Mouse (Mus musculus): ENCODE measurements around the gene Adam30. TPM values are rescaled to one million over a fixed set of nuclear protein-coding genes. Genes with fewer than 3 reads are reported as not detected.
A peak's percentile ranks its signal among the peaks of the same experiment; 100 is the strongest.
"Not testable (repeated sequence)": the region's sequence is repeated elsewhere in the genome, so short reads cannot be mapped to it uniquely, and the experiment has no call there.

Gene Adam30
- not detected in 2 replicates for polyA plus RNA-seq (2015; fragmentation: Nextera tagmentation; extraction: Ambion mirVana)

DNA sequence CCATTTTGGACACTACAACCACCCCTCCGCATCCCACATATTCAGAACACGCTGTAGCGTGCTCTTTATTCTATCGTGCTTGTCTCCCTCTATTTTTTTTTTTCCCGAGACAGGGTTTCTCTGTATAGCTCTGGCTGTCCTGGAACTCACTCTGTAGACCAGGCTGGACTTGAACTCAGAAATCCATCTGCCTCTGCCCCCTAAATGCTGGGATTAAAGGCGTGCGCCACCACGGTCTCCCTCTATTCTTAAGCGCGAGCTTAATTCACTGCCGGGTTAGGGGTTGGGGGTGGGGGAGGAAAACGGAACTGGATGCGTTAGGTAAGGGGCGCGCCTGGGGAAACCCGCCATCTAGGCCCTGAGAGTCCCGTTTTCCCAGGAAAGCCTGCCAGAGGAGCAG, at the start of gene Adam30:
Adam30 (plus strand) TSS at position 301 of the 400 bp plus-strand sequence.
- no peak within 1 kb of the TSS for H3K4me2 ChIP-seq
- H3K9ac ChIP-seq, result no peak within 1 kb of the TSS
- H3K27me3 ChIP-seq, result no peaks in the 10 kb centered on the region
- H3K4me3 ChIP-seq (replicated peaks), result no peak within 1 kb of the TSS
- no peaks in the 10 kb centered on the region for H3K4me1 ChIP-seq (replicated peaks)
- H3K27ac ChIP-seq, result no peak within 1 kb of the TSS
- H3K9me3 ChIP-seq (replicated peaks), result no peaks in the 10 kb centered on the region
- no peak for DNase-seq
- no peaks in the 10 kb centered on the region for H3K36me3 ChIP-seq
- WGBS (ENCODE audit: insufficient replicate concordance), result 76% methylated on average over 17 of the region's 17 CpGs
- ATAC-seq (ENCODE audit: low read depth), result no peak

DNA sequence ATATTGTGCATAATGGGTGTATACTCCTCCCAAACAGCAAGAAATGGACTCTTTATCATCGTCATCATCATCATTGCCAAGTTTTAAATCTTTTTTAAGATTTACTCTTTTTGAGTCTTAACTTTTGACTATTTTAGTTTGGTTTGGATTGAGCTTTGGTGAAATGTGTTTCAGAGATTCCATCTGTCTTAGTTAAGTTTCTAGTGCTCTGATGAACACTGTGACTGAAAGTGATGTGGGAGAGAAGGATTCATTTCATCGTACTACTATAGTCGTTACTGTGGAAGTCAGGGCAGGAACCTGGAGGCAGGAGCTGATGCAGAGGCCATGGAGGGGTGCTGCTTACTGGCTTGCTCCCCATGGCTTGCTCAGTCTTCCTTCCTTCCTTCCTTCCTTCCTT, 42.2 kb upstream of the Adam30 start:
- DNase-seq, result no peak
- Histone ChIP-seq H3K27me3 (no peaks in the 10 kb centered on the region), H3K4me3 (replicated peaks) (no peak overlapping the region), H3K4me1 (replicated peaks) (no peaks in the 10 kb centered on the region), H3K36me3 (peaks cover 68% of the 10 kb centered on the region), H3K4me2 (no peak overlapping the region), H3K27ac (no peak overlapping the region), H3K9ac (no peak overlapping the region), H3K9me3 (replicated peaks) (no peaks in the 10 kb centered on the region)
- ATAC-seq (ENCODE audit: low read depth), result no peak
- WGBS (ENCODE audit: insufficient replicate concordance), result 74% methylated on average over 3 of the region's 3 CpGs

DNA sequence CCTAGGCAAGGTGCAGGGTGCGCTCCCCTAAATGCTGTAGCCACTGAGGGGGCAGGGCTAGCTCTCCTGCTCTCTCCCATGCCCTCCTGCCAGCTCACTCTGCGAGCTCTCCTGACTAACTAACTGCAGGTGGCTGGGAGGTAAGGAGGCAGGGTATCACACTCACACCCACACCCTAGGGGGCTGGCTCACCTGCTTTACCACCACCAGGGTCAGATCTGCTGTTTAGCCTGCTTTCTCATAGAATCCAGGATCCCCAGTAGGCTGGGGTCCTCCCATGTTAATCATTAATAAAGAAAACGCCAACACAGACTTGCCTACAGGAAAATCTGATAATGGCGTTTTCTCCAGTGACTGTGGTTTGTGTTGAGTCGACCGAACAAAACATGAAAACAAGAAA, 41.1 kb upstream of the Adam30 start:
- peaks cover 69% of the 10 kb centered on the region for H3K36me3 ChIP-seq
- 64% methylated on average over 6 of the region's 6 CpGs for WGBS (ENCODE audit: insufficient replicate concordance)

DNA sequence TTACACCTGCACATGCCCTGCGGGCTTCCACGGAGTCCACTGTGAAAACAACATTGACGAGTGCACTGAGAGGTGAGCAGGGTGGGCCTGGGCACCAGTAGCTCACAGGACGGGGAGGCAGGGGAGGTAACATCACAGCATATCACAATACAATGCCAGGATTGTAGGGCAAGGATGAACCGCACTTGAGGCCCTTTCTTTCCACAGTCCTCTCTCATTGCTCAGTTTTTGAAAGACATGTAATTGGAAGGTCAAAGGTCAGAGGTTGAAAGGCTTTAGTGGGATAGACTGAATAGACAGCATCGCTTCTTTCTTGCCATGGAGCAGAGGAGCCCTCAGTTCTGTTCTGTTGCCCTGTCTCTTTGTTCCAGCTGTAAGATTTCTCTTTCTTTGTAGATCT, 39.5 kb upstream of the Adam30 start:
- no peak for ATAC-seq (ENCODE audit: low read depth)
- Histone ChIP-seq H3K27me3 (no peaks in the 10 kb centered on the region), H3K4me3 (replicated peaks) (no peak overlapping the region), H3K9ac (no peak overlapping the region), H3K27ac (no peak overlapping the region), H3K4me1 (replicated peaks) (no peaks in the 10 kb centered on the region), H3K9me3 (replicated peaks) (no peaks in the 10 kb centered on the region), H3K4me2 (no peak overlapping the region), H3K36me3 (peaks cover 75% of the 10 kb centered on the region)
- DNase-seq, result no peak
- WGBS (ENCODE audit: insufficient replicate concordance), result 78% methylated on average over 6 of the region's 6 CpGs

More for the DNA sequence above, 41.1 kb upstream of the Adam30 start:
- H3K9me3 ChIP-seq (replicated peaks), result no peaks in the 10 kb centered on the region
- H3K27me3 ChIP-seq, result no peaks in the 10 kb centered on the region
- peak; percentile 71 for ATAC-seq (ENCODE audit: low read depth)
- H3K4me3 ChIP-seq (replicated peaks), result no peak overlapping the region
- H3K27ac ChIP-seq, result peak overlapping the region; percentile 24; the same call in 1 of the 2 replicates
- H3K9ac ChIP-seq, result no peak overlapping the region
- no peaks in the 10 kb centered on the region for H3K4me1 ChIP-seq (replicated peaks)
- no peak for DNase-seq
- H3K4me2 ChIP-seq, result no peak overlapping the region

DNA sequence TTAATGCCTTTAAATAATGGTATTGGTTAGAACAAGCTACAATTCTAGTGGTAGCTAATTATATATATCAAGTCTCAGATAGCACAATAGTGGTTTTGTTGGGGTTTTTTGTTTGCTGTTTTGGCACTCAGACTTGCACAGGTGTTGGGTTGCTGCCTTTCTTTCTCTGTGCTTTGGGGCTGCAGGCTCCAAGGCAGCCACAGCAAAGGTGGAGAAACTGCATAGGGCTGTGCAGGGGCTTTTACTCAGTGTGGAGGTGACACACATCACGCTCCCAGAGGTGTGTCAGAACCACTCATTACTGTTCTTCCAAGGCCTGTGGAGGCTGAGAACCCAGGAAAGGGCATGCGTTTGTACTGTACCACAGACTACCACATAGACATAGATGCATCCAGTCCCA, 32.7 kb upstream of the Adam30 start:
- H3K9me3 ChIP-seq (replicated peaks), result no peaks in the 10 kb centered on the region
- H3K27ac ChIP-seq, result no peak overlapping the region
- 76% methylated on average over 2 of the region's 2 CpGs for WGBS (ENCODE audit: insufficient replicate concordance)
- no peaks in the 10 kb centered on the region for H3K27me3 ChIP-seq
- H3K36me3 ChIP-seq, result peaks cover 68% of the 10 kb centered on the region
- H3K4me3 ChIP-seq (replicated peaks), result no peak overlapping the region
- H3K4me2 ChIP-seq, result no peak overlapping the region
- ATAC-seq (ENCODE audit: low read depth), result no peak
- no peak for DNase-seq
- no peak overlapping the region for H3K9ac ChIP-seq
- H3K4me1 ChIP-seq (replicated peaks), result no peaks in the 10 kb centered on the region

DNA sequence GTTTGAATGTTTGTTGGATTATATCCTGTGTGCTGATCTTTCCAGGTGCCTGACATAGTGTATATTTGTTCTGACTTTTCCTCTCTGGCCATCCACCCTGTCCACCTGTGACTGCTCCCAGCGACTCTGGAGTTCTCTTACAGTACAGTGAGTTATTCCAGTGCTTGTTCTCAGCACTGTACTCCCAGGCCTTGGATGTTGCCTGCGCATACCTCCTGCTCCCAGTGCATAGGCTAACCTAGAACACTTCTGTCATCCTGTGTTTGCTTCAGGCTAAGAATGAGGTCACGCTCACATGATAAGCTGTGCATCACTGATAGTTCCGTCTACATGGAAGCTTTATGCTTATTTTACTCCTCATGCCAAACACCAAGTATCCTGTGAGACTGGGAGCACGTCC, 31.7 kb upstream of the Adam30 start:
- no peak for ATAC-seq (ENCODE audit: low read depth)
- Histone ChIP-seq H3K4me3 (replicated peaks) (no peak overlapping the region), H3K36me3 (peaks cover 65% of the 10 kb centered on the region), H3K27me3 (no peaks in the 10 kb centered on the region), H3K4me1 (replicated peaks) (no peaks in the 10 kb centered on the region), H3K27ac (no peak overlapping the region), H3K9me3 (replicated peaks) (no peaks in the 10 kb centered on the region), H3K4me2 (no peak overlapping the region), H3K9ac (no peak overlapping the region)
- WGBS (ENCODE audit: insufficient replicate concordance), result 72% methylated on average over 5 of the region's 5 CpGs
- DNase-seq, result no peak

DNA sequence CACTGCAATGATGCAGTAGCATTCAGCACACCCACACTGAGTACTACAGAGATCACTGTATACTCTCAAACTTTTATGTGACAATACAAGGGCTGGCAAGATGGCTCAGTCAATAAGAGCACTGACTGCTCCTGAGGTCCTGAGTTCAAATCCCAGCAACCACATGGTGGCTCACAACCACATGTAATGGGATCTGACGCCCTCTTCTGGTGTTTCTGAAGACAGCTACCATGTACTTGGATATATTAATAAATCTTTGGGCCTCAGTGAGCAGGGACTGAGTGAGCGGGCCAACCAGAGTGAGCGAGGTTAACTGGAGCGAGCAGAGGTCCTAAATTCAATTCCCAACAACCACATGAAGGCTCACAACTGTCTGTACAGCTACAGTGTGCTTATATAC, 28.3 kb upstream of the Adam30 start:
- not testable (repeated sequence) for DNase-seq; H3K9ac ChIP-seq; ATAC-seq (ENCODE audit: low read depth); H3K9me3 ChIP-seq (replicated peaks); H3K27ac ChIP-seq; H3K27me3 ChIP-seq; H3K4me1 ChIP-seq (replicated peaks); H3K4me2 ChIP-seq; H3K4me3 ChIP-seq (replicated peaks)
- peaks cover 68% of the 10 kb centered on the region for H3K36me3 ChIP-seq
- 76% methylated on average over 4 of the region's 4 CpGs for WGBS (ENCODE audit: insufficient replicate concordance)

DNA sequence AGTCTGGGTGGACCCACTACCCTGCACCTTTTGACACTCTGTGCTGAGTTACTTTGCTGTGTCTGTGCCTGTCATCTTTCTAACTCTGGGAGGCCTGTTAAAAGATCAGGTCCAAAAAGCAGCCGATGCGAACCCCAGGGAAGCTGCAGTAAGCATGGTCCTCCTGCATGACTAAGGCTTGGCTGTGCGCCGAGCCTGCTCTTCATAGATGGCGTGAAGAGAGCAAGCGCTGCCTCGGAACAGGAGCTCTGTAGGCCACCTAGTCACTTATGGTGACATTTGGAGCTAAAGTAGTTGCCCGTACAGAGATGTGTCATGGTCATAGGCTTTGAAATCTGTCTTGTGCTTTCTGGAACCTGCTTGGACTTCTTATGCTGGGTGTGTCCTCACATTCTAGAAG, 27.8 kb upstream of the Adam30 start:
- no peaks in the 10 kb centered on the region for H3K9me3 ChIP-seq (replicated peaks)
- H3K9ac ChIP-seq, result no peak overlapping the region
- H3K27ac ChIP-seq, result no peak overlapping the region
- 83% methylated on average over 8 of the region's 8 CpGs for WGBS (ENCODE audit: insufficient replicate concordance)
- no peaks in the 10 kb centered on the region for H3K4me1 ChIP-seq (replicated peaks)
- no peak overlapping the region for H3K4me2 ChIP-seq
- H3K36me3 ChIP-seq, result peaks cover 73% of the 10 kb centered on the region
- H3K27me3 ChIP-seq, result no peaks in the 10 kb centered on the region
- H3K4me3 ChIP-seq (replicated peaks), result no peak overlapping the region
- DNase-seq (no peak), ATAC-seq (ENCODE audit: low read depth) (no peak)

DNA sequence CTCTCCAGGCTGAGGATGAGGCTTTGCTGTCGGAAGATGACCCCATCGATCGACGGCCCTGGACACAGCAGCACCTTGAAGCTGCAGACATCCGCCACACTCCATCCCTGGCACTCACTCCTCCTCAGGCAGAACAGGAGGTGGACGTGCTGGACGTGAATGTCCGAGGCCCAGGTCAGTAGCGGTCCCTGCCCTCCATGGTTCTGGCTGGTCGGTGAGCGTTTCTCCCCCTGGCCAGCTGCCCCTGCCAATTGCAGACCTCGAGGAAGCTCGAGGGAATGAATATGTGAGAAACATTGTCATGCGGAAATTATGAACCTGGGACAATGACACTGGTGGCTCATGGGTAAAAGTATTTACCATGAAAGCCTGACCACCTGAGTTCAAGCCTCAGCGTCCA, 19.0 kb upstream of the Adam30 start:
- ATAC-seq (ENCODE audit: low read depth) (no peak), DNase-seq (no peak)
- Histone ChIP-seq H3K9ac (no peak overlapping the region), H3K4me1 (replicated peaks) (no peaks in the 10 kb centered on the region), H3K9me3 (replicated peaks) (no peaks in the 10 kb centered on the region), H3K4me3 (replicated peaks) (no peak overlapping the region), H3K27me3 (no peaks in the 10 kb centered on the region), H3K4me2 (no peak overlapping the region), H3K36me3 (peaks cover 92% of the 10 kb centered on the region), H3K27ac (no peak overlapping the region)
- WGBS (ENCODE audit: insufficient replicate concordance), result 83% methylated on average over 15 of the region's 15 CpGs

DNA sequence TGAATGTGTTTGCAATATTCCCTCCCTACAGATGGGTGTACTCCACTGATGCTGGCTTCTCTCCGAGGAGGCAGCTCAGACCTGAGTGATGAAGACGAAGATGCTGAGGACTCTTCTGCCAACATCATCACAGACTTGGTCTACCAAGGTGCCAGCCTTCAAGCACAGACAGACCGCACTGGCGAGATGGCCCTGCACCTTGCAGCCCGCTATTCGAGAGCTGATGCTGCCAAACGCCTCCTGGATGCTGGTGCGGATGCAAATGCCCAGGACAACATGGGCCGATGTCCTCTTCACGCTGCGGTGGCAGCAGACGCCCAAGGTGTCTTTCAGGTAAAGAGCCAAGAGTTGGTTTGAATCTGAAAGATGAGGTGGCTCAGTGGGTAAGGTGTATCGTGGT, 17.6 kb upstream of the Adam30 start:
- DNase-seq (no peak), ATAC-seq (ENCODE audit: low read depth) (no peak)
- WGBS (ENCODE audit: insufficient replicate concordance), result 86% methylated on average over 13 of the region's 13 CpGs
- H3K4me3 ChIP-seq (replicated peaks), result no peak overlapping the region
- H3K4me1 ChIP-seq (replicated peaks), result no peaks in the 10 kb centered on the region
- H3K27ac ChIP-seq, result no peak overlapping the region
- peaks cover 92% of the 10 kb centered on the region for H3K36me3 ChIP-seq
- H3K4me2 ChIP-seq, result no peak overlapping the region
- H3K27me3 ChIP-seq, result no peaks in the 10 kb centered on the region
- H3K9ac ChIP-seq, result no peak overlapping the region
- no peaks in the 10 kb centered on the region for H3K9me3 ChIP-seq (replicated peaks)

DNA sequence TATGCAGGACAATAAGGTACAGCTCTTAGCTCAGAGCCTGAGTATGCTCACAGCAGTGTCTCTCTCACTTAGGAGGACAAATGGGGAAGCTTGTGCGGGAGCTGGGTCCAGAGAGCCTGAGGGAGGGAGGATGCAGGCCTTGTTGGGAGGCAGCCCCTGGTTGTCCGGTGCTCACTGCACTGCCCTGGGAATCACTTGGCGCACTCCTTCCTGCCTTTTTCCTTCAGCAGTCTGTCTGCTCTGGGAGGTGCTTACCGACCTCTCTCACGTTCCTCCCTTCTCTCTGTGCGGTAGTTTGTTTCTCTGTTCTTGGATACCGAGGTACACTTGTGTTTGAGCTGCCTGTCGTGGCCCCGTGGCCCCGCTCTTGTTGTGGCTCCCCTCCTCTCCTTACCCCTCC, 15.2 kb upstream of the Adam30 start:
- ATAC-seq (ENCODE audit: low read depth), result no peak
- no peak for DNase-seq
- Histone ChIP-seq H3K4me3 (replicated peaks) (no peak overlapping the region), H3K4me1 (replicated peaks) (no peaks in the 10 kb centered on the region), H3K27me3 (no peaks in the 10 kb centered on the region), H3K36me3 (peaks cover 80% of the 10 kb centered on the region), H3K4me2 (no peak overlapping the region), H3K27ac (no peak overlapping the region), H3K9me3 (replicated peaks) (no peaks in the 10 kb centered on the region), H3K9ac (no peak overlapping the region)
- WGBS (ENCODE audit: insufficient replicate concordance), result 81% methylated on average over 10 of the region's 10 CpGs

DNA sequence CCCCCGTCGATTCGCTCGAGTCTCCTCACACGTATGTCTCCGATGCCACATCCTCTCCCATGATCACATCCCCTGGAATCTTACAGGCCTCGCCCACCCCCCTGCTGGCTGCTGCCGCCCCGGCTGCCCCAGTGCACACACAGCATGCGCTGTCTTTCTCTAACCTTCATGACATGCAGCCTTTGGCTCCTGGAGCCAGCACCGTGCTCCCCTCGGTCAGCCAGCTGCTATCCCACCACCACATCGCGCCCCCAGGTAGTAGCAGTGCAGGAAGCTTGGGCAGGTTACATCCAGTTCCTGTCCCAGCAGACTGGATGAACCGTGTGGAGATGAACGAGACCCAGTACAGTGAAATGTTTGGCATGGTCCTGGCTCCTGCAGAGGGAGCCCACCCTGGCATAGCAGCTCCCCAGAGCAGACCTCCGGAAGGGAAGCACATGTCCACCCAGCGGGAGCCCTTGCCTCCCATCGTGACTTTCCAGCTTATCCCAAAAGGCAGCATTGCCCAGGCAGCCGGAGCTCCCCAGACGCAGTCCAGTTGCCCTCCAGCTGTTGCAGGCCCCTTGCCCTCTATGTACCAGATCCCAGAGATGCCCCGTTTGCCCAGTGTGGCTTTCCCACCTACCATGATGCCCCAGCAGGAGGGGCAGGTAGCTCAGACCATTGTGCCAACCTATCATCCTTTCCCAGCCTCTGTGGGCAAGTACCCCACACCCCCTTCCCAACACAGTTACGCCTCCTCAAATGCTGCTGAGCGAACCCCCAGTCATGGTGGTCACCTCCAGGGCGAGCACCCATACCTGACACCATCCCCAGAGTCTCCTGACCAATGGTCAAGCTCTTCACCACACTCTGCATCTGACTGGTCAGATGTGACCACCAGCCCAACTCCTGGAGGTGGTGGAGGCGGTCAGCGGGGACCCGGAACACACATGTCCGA, 13.7 kb upstream of the Adam30 start:
- whole genome bisulfite sequencing (ENCODE audit: insufficient replicate concordance), result 86% methylated on average over 29 of the region's 29 CpGs
- H3K4me1 ChIP-seq (replicated peaks), result no peaks in the 10 kb centered on the region
- no peak for DNase-seq

More for the DNA sequence above, 13.7 kb upstream of the Adam30 start:
- no peak overlapping the region for H3K4me2 ChIP-seq
- H3K36me3 ChIP-seq, result peaks cover 68% of the 10 kb centered on the region
- H3K4me3 ChIP-seq (replicated peaks), result no peak overlapping the region
- no peaks in the 10 kb centered on the region for H3K9me3 ChIP-seq (replicated peaks)
- no peak overlapping the region for H3K27ac ChIP-seq
- ATAC-seq (ENCODE audit: low read depth), result no peak
- H3K9ac ChIP-seq, result no peak overlapping the region
- H3K27me3 ChIP-seq, result no peaks in the 10 kb centered on the region
